Mouse (Mus musculus): ENCODE results near the gene Sco1. TPM values are rescaled to one million over a fixed set of nuclear protein-coding genes. Genes with fewer than 3 reads are reported as not detected.

The Sco1 gene
- polyA plus RNA-seq, 1 experiment from 2014 or later = 18.7 TPM

GRCm38 (mm10) chr11:67106973-67107372, 54.5 kb downstream of the Sco1 start:
- no peaks in the 10 kb centered on the region for H3K36me3 ChIP-seq
- 89% methylated on average over 10 of the region's 10 CpGs for WGBS
- ATAC-seq (ENCODE audit: insufficient read depth, low FRiP score, low read depth) = no peak
- no peak overlapping the region for H3K27ac ChIP-seq
- no peak overlapping the region for H3K4me3 ChIP-seq (replicated peaks)
- no peaks in the 10 kb centered on the region for H3K27me3 ChIP-seq (replicated peaks)
- H3K9me3 ChIP-seq = no peaks in the 10 kb centered on the region
- H3K4me1 ChIP-seq = no peaks in the 10 kb centered on the region
- H3K4me2 ChIP-seq = no peak overlapping the region
- H3K9ac ChIP-seq = no peak overlapping the region

GRCm38 (mm10) chr11:67110168-67110948, 57.9 kb downstream of the Sco1 start:
- H3K4me1 ChIP-seq = no peaks in the 10 kb centered on the region
- H3K4me2 ChIP-seq = no peak overlapping the region
- H3K4me3 ChIP-seq (replicated peaks) = no peak overlapping the region
- 37% methylated on average over 5 of the region's 5 CpGs for WGBS
- ATAC-seq (ENCODE audit: insufficient read depth, low FRiP score, low read depth) = no peak
- H3K27ac ChIP-seq = no peak overlapping the region
- H3K36me3 ChIP-seq = no peaks in the 10 kb centered on the region
- H3K9ac ChIP-seq = no peak overlapping the region
- H3K9me3 ChIP-seq = no peaks in the 10 kb centered on the region
- no peaks in the 10 kb centered on the region for H3K27me3 ChIP-seq (replicated peaks)

- no peak overlapping the region for H3K4me2 ChIP-seq
- H3K27ac ChIP-seq = no peak overlapping the region
- H3K4me1 ChIP-seq = no peaks in the 10 kb centered on the region
- H3K9me3 ChIP-seq = no peaks in the 10 kb centered on the region
- no peaks in the 10 kb centered on the region for H3K27me3 ChIP-seq (replicated peaks)
- 32% methylated on average over 11 of the region's 11 CpGs for WGBS
- H3K9ac ChIP-seq = no peak overlapping the region
- no peak overlapping the region for H3K4me3 ChIP-seq (replicated peaks)
- ATAC-seq (ENCODE audit: insufficient read depth, low FRiP score, low read depth) = no peak
- H3K36me3 ChIP-seq = no peaks in the 10 kb centered on the region
These were observed 59.8 kb downstream of the Sco1 start for GRCm38 (mm10) chr11:67112019-67112850.

GRCm38 (mm10) chr11:67112851-67113202, 60.4 kb downstream of the Sco1 start:
- ATAC-seq (ENCODE audit: insufficient read depth, low FRiP score, low read depth) = no peak
- no peak overlapping the region for H3K9ac ChIP-seq
- no peak overlapping the region for H3K4me3 ChIP-seq (replicated peaks)
- H3K27ac ChIP-seq = no peak overlapping the region
- 38% methylated on average over 11 of the region's 11 CpGs for WGBS
- H3K27me3 ChIP-seq (replicated peaks) = no peaks in the 10 kb centered on the region
- no peak overlapping the region for H3K4me2 ChIP-seq
- H3K9me3 ChIP-seq = no peaks in the 10 kb centered on the region
- no peaks in the 10 kb centered on the region for H3K36me3 ChIP-seq
- H3K4me1 ChIP-seq = no peaks in the 10 kb centered on the region

GRCm38 (mm10) chr11:67113381-67113780, 60.9 kb downstream of the Sco1 start:
- Histone ChIP-seq H3K36me3 (no peaks in the 10 kb centered on the region), H3K4me2 (no peak overlapping the region), H3K27me3 (replicated peaks) (no peaks in the 10 kb centered on the region), H3K4me1 (no peaks in the 10 kb centered on the region), H3K9me3 (no peaks in the 10 kb centered on the region), H3K27ac (no peak overlapping the region), H3K4me3 (replicated peaks) (no peak overlapping the region), H3K9ac (no peak overlapping the region)
- ATAC-seq (ENCODE audit: insufficient read depth, low FRiP score, low read depth) = no peak
- 91% methylated on average over 6 of the region's 6 CpGs for WGBS

- WGBS = 91% methylated on average over 5 of the region's 5 CpGs
- H3K4me3 ChIP-seq (replicated peaks) = no peak overlapping the region
- ATAC-seq (ENCODE audit: insufficient read depth, low FRiP score, low read depth) = no peak
These were observed 61.8 kb downstream of the Sco1 start for GRCm38 (mm10) chr11:67114261-67114660.

GRCm38 (mm10) chr11:67114901-67115300, 62.4 kb downstream of the Sco1 start:
- H3K4me2 ChIP-seq = no peak overlapping the region
- no peaks in the 10 kb centered on the region for H3K9me3 ChIP-seq
- 82% methylated on average over 12 of the region's 12 CpGs for WGBS

More at GRCm38 (mm10) chr11:67114261-67114660, 61.8 kb downstream of the Sco1 start:
- Histone ChIP-seq H3K27ac (no peak overlapping the region), H3K9me3 (no peaks in the 10 kb centered on the region), H3K4me2 (no peak overlapping the region), H3K36me3 (no peaks in the 10 kb centered on the region), H3K4me1 (no peaks in the 10 kb centered on the region), H3K27me3 (replicated peaks) (no peaks in the 10 kb centered on the region), H3K9ac (no peak overlapping the region)

More at GRCm38 (mm10) chr11:67114901-67115300, 62.4 kb downstream of the Sco1 start:
- ATAC-seq (ENCODE audit: insufficient read depth, low FRiP score, low read depth) = no peak
- Histone ChIP-seq H3K27me3 (replicated peaks) (no peaks in the 10 kb centered on the region), H3K27ac (no peak overlapping the region), H3K36me3 (no peaks in the 10 kb centered on the region), H3K4me3 (replicated peaks) (no peak overlapping the region), H3K4me1 (no peaks in the 10 kb centered on the region), H3K9ac (no peak overlapping the region)

Small RNAs within 50 kb of the gene (microRNA-seq; reads per million reads assigned to microRNA genes)
- gene Mir6923 = not detected

Other genes with a start within 250 kb of the Sco1 start
- 4.9 and 5.6 TPM in 2 replicates for gene Pirt, start 140.7 kb upstream of the Sco1 start, polyA plus RNA-seq (2015; fragmentation: Nextera tagmentation; extraction: Ambion mirVana)
- gene Tmem238l, start 96.0 kb upstream of the Sco1 start, polyA plus RNA-seq (2015; fragmentation: Nextera tagmentation; extraction: Ambion mirVana) = 0.57 and 0.77 TPM in 2 replicates
- 1.7 and 2.5 TPM in 2 replicates for gene Tmem220, start 27.5 kb upstream of the Sco1 start, polyA plus RNA-seq (2015; fragmentation: Nextera tagmentation; extraction: Ambion mirVana)
- 24.0 and 28.1 TPM in 2 replicates for gene Adprm, start 76 bp upstream of the Sco1 start, polyA plus RNA-seq (2015; fragmentation: Nextera tagmentation; extraction: Ambion mirVana)
- gene Myh3, start 25.6 kb downstream of the Sco1 start, polyA plus RNA-seq (2015; fragmentation: Nextera tagmentation; extraction: Ambion mirVana) = 1.0 and 3.9 TPM in 2 replicates
- gene Myh2, start 118.4 kb downstream of the Sco1 start, polyA plus RNA-seq (2015; fragmentation: Nextera tagmentation; extraction: Ambion mirVana) = not detected in 2 replicates
- 0.22 and 0.28 TPM in 2 replicates for gene Myh1, start 147.4 kb downstream of the Sco1 start, polyA plus RNA-seq (2015; fragmentation: Nextera tagmentation; extraction: Ambion mirVana)
- gene Myh4, start 185.4 kb downstream of the Sco1 start, polyA plus RNA-seq (2015; fragmentation: Nextera tagmentation; extraction: Ambion mirVana) = 0.03 TPM in 1 of 2 replicates, not detected in the other
- 3.2 and 6.6 TPM in 2 replicates for gene Myh8, start 224.5 kb downstream of the Sco1 start, polyA plus RNA-seq (2015; fragmentation: Nextera tagmentation; extraction: Ambion mirVana)

All from stomach, embryonic 15.5 days (tissue).